Mouse (Mus musculus) c-Kit-positive CD71-positive TER-119-positive erythroid progenitor cells, embryonic 14.5 days (primary cell): ENCODE measurements around the gene G6pdx.
A peak's percentile ranks its signal among the peaks of the same experiment; 100 is the strongest.

ENCODE experiments used
- DNase-seq: peaks from one replicate; pipeline ENCODE4 v3.0.0-alpha.2; 2013; ENCODE audit warnings: low spot score

G6pdx gene

DNA sequence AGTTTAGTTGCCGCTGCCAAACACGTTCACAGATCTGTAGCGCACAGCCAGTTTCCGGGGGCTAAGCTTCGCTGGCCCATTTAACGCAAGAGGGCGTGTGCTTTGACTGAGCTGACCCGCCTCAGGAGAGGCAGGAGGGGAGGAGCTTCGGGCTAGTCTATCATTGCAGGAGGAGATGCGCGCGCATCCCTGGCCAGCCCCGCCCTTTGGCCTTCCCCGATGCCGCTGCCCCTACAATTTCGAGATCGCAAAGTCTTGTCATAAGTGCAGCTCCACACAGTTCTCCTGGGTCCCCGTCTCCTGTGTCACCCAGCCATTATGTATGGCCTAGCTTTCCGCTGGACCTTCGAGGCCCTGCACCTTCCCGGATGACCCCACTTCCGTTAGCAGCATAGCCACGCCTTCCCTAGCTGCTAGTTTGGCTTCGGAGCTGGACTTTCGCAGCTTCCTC lies at the start of gene G6pdx:
Gene G6pdx, minus strand, starts transcription at position 369 of the 451 bp plus-strand sequence.
- DNase-seq: peak; percentile 85

GRCm38 (mm10) chrX:74452773-74453172 lies 23.8 kb upstream of the G6pdx start:
- DNase-seq: peak; percentile 31

GRCm38 (mm10) chrX:74451157-74451912 lies 22.3 kb upstream of the G6pdx start:
- no peak for DNase-seq

DNA sequence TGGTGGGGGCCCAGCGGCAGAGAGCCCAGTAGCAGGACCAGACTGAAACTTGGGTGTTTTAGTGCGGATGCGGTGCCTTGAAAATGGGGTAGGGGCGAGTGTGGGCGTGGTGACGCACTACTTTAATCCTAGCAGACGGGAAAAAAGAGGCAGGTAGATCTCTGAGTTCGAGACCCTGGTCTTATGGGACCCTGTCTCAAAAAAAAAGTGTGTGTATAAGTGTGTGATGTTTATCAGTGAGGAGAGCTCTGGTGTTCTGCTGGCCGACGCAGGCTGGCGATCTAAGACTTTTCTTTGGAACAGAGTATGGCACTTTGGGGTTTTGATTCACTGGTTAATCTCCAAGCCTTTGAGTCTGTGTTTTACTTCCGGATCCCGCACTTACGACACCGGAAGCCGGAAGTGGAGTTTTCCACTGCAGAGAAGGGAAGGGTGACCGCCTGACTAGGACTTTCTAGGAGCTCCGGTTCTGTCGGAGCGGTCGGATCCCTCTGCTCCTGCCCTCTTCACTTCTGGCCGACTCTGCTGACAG lies 362 bp upstream of the G6pdx start:
- DNase-seq: peak; percentile 77

DNA sequence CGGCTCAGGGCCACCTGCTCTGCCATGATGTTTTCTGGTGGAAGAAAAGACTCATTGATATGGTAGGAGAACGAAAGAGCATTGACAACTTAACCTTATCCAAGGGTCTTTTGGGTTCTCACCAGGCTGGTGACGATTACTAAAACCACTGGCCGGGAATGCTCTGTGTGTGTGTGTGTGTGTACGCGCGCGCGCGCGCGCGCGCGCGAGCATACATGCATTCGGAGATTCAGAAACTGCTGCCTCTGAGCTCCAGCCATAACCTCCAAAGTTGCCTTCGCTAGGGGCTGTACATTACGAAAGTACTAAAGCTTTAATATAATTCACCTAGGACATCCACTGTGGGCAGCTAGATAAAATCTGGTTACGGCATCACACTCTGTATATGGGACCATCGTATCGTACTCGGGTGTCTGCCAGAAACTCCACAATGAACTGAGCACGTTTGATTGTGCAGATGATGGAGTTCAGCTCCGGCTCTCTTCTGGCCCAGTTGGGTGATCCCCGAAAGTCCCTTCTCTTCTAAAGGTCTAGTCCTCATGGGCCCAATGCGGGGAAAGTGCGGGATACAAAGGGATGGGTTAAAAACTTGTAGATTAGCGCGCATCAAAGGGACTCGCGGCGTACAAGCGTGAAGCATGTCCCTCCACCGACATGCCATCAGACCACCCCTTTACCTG lies 708 bp downstream of the G6pdx start:
- DNase-seq: no peak

GRCm38 (mm10) chrX:74427116-74427515 lies 1.9 kb downstream of the G6pdx start:
- DNase-seq: no peak

- DNase-seq: no peak
Observed at GRCm38 (mm10) chrX:74426256-74426655, 2.7 kb downstream of the G6pdx start.

- DNase-seq: peak; percentile 85
Observed at GRCm38 (mm10) chrX:74425195-74425594, 3.8 kb downstream of the G6pdx start.

DNA sequence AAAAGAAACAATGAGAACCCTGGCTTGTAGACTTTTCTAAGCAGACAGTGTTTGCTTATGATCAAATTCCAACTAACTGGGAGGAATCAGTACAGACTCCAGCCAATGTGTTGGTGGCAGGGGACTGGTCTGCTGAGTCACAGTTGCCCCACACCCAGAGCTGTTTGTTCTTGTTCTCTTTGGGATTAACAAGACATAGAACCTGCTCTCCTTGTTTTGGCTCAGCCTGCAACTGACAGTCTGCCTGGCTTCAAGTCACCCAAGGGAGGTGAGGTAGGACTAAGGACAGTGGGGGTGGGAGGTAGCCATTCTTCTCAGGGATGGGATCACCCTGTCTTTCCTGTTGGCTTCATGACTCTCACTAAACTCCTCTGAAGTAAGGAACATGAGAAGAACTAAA lies 4.6 kb downstream of the G6pdx start:
- no peak for DNase-seq

DNA sequence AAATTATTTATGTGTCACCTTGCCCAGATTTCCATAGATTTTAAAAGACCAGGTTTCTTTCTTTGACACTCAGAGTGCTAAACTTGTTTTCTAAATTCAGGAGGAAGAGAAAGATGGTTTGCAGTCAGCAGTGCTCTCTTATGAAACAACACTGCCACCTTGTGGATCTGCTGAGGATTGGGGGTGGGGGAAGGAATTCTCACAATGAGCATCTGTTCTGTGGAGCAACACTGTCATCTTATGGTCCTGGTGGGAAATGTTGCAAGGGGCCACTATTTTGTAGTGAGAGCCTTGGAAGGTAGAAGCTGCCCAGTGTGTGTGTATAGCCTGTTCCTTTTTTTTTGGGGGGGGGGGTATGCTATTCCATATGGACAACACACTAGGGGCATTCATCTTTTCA lies 15.6 kb downstream of the G6pdx start:
- DNase-seq: peak; percentile 67

- no peak for DNase-seq
Observed at GRCm38 (mm10) chrX:74408340-74408739, 20.7 kb downstream of the G6pdx start.

GRCm38 (mm10) chrX:74400136-74400535 lies 28.9 kb downstream of the G6pdx start:
- no peak for DNase-seq

DNA sequence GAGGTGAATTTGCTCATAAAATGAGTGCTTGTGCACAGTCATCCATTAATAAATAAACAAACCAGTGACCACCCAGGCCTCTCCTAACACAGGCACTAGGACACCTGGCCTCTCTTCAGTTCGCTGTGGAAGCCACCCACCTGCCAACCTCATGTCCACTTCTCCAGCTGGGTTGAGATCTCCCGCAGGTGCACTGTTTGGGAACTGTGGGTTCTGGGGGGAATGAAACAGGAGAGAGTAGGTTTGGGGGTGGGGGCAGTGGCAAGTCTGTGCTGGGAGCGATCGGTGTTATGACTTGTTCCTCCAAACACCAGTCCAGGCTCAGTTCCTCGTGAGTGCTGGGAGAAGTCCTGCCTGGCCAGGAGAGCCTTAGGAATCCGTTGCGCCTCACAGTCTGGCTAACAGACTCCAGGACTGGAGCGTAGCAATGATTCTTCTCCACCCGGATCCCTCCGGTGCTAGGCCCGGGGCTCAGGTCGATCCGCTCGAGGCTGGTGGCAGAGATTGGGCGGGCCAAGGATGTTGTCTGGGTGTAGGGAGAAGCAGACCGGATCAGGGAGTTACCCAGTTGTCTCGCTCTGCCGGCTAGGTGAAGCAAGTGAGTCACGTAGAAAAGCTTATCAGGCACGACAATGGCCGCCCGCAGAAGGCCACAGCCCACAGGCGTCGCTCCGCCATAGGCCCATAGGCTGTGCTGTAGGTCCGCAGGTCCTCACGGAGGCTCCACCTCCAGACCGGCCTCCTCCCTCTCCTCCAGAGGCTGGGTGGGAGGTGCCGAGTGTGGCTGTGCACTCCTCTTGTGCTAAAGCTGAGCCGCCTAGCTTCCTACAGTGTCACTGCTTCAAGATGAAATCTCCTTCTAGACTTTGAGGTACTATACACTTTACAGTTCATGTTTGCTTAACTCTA lies 36.2 kb downstream of the G6pdx start, which contains the start of the genes Fam3a and Ikbkg:
Gene Fam3a, minus strand, starts transcription at position 738 of the 909 bp plus-strand sequence.
Gene Ikbkg, plus strand, starts transcription at position 756 of the 909 bp plus-strand sequence.
- DNase-seq: peak; percentile 79

DNA sequence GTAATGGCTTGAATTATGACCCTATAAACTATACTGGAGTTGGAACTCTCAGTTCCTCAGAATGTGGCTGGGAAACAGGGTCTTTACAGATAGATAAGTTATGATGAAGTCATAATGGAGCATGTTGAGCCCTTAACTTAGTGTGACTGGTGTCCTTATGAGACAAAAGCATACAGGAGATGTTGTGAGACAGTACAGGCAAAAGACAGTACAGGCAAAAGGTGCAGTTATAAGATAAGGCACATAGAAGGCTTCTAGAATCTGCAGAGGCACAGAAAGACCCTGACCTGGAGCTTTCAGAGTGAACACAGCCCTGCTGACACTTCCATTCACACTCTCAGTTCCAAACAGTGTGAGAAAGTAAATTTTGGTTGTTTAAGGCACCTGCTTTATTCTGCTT lies 40.8 kb downstream of the G6pdx start:
- peak; percentile 27 for DNase-seq

- peak; percentile 42 for DNase-seq
Observed at GRCm38 (mm10) chrX:74384451-74384850, 44.5 kb downstream of the G6pdx start.

DNA sequence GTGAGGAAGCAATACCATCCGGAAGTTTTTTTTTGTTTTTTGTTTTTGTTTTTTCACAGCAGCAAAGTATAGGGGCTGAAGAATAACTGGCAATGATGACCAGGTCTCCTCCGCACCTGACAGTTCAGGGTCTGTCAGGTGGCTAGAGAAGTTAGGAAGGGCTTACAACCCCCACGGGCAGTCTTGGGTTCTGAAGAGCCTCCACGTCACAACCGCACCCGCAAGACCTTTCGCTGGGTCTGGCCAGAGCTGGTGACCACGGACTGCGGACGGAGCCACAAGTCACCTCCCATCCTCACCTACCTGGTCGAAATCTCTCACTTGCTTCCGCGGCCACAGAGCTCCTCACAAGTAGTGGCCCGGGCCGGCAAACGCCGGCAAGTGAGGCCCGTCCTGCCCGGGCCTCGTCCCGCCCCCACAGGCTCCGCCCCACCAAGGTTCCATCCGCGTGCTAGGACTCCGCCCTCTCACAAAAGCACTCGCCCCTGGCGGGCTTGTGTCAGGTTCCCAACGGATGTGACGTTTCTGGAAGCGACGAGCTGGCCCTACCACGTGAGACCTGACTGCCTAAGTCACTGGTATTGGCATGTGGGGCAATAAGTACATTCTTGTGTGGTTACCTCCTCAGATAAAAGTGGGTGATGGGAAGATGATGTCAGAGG lies 56.0 kb downstream of the G6pdx start, which contains the start of the genes Ubl4a and Slc10a3:
Gene Ubl4a, minus strand, starts transcription at position 331 of the 662 bp plus-strand sequence.
Gene Slc10a3, minus strand, starts transcription at position 462 of the 662 bp plus-strand sequence.
- peak; percentile 79 for DNase-seq

DNA sequence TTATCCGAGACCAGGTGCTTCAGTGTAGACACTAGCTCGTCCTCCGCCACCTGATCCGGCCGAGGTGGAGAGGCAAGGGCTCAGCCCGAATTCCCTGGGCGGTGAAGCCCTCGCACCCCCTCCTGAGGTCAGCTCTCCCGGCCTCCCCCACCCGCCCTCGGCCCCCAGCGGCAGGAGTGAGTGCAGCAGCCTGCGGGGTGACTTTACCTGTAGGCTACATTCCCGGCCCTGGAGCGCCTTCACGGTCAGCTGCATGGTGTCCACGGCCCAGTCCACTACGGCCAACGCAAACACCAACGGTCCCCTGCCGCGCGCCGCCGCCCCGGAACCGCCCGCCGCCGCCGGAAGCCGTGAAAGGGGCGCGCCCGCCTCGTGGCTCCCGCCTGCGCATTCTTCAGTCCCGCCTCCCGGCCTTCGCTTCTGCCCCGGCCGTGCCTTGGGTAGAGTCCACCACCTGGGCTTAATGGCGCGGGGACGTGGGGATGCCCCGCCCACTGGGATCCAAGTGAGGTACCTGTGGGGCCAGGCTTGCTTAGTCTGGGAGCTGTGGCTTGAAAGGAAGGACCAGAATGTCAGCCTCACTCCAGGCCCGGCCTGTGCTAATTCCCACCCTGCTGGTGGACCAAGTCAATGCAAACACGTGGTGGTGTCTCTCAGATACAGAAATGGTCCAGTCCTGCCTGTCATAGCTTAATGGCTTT lies 60.6 kb downstream of the G6pdx start:
- DNase-seq: no peak

DNA sequence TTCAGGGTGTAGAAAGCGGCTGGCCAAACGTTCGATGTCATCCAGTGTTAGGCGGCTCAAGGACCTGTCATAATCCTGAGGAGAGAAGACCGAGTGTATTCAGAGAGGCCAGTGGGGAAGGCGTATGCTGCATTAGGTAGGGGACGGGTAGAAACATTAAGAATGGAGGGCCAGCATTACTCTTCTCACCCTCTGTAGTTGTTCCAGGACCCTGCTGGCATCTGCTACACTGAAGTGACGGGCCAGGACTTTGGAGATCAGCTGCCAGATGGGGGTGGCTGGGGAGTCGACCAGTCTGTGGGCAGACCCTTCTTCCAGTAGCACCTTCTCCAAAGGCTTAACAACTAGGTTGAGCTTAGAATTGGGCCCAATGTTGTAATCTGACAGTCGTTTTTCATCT lies 61.5 kb downstream of the G6pdx start:
- no peak for DNase-seq
